8 mouse cellular contexts compared by ENCODE assay signal in genomic region chr7:79371321-79371879, GRCm38 (mm10). TPM values are rescaled to one million over a fixed set of nuclear protein-coding genes. Genes with fewer than 3 reads are reported as not detected.
DNase-seq lines count a peak whose midpoint lies in the region; ATAC-seq and TF ChIP-seq lines count a peak whose summit lies in the region.

No protein-coding gene starts in this region.

- H3K27me3 ChIP-seq in intestine, embryonic 16.5 days (replicated peaks; ENCODE audit: control insufficient read depth, insufficient read depth, low read length), result no peaks in the 10 kb centered on the region
- H3K27me3 ChIP-seq in liver, adult 2 months (ENCODE audit: control insufficient read depth, insufficient read depth, low read length), result no peaks in the 10 kb centered on the region
- H3K27me3 ChIP-seq in neural tube, embryonic 11.5 days (ENCODE audit: control insufficient read depth, insufficient read depth, low read length), result no peaks in the 10 kb centered on the region
- no peaks in the 10 kb centered on the region for H3K27me3 ChIP-seq in stomach, embryonic 16.5 days (ENCODE audit: control insufficient read depth, insufficient read depth, low read length)

- no peak overlapping the region for H3K4me2 ChIP-seq in intestine, embryonic 16.5 days (ENCODE audit: low read depth, low read length)
- H3K4me2 ChIP-seq in neural tube, embryonic 11.5 days (ENCODE audit: low read depth), result no peak overlapping the region
- no peak overlapping the region for H3K4me2 ChIP-seq in stomach, embryonic 16.5 days (ENCODE audit: low read depth, low read length)

- TF ChIP-seq CTCF in left cerebral cortex, adult 2 months (IDR thresholded peaks at IDR 0.05), result peak; percentile 93
- TF ChIP-seq CTCF in liver, adult 2 months (IDR thresholded peaks at IDR 0.05; ENCODE audit: low read depth, low read length), result peak; percentile 99

- no peak overlapping the region for H3K27ac ChIP-seq in left cerebral cortex, adult 2 months
- H3K27ac ChIP-seq in intestine, embryonic 16.5 days (ENCODE audit: low read length), result no peak overlapping the region
- no peak overlapping the region for H3K27ac ChIP-seq in liver, adult 2 months (replicated peaks; ENCODE audit: insufficient read depth, low read depth, low read length)
- no peak overlapping the region for H3K27ac ChIP-seq in neural tube, embryonic 11.5 days (ENCODE audit: low read depth, low read length)
- H3K27ac ChIP-seq in stomach, embryonic 16.5 days (ENCODE audit: low read length), result no peak overlapping the region

- peak; percentile 71 to 82 for DNase-seq in left cerebral cortex, adult 2 months (ENCODE audit: extremely low spot score in 1 of 2, low spot score in 2 of 2)
- no peak for DNase-seq in left cerebral cortex, adult 8-10 months (ENCODE audit: low spot score in 2 of 2)
- peak; percentile 39 for DNase-seq in cerebellum, adult 8-10 months
- DNase-seq in frontal cortex, postnatal 14 days (ENCODE audit: low spot score in 2 of 2), result peak; percentile 63 to 64
- peak; percentile 56 for DNase-seq in liver, adult 2 months (ENCODE audit: extremely low read depth, low read depth, low spot score)
- peak; percentile 76 for DNase-seq in neural tube, embryonic 11.5 days (ENCODE audit: low spot score)

- H3K4me3 ChIP-seq in left cerebral cortex, adult 2 months, result no peak overlapping the region
- no peak overlapping the region for H3K4me3 ChIP-seq in intestine, embryonic 16.5 days (ENCODE audit: low read length)
- H3K4me3 ChIP-seq in liver, adult 2 months (ENCODE audit: insufficient read depth, low read depth, low read length), result no peak overlapping the region
- no peak overlapping the region for H3K4me3 ChIP-seq in neural tube, embryonic 11.5 days (ENCODE audit: low read depth, low read length)
- no peak overlapping the region for H3K4me3 ChIP-seq in stomach, embryonic 16.5 days (replicated peaks; ENCODE audit: low read length)

- H3K79me2 ChIP-seq in liver, adult 2 months (ENCODE audit: control insufficient read depth, insufficient read depth, low read length), result no peaks in the 10 kb centered on the region

- ATAC-seq in intestine, embryonic 16.5 days, result peak; percentile 86
- peak; percentile 48 for ATAC-seq in neural tube, embryonic 11.5 days (ENCODE audit: insufficient read depth, low FRiP score, low TSS enrichment)
- ATAC-seq in stomach, embryonic 16.5 days (ENCODE audit: insufficient read depth, low FRiP score), result peak; percentile 77

- H3K36me3 ChIP-seq in intestine, embryonic 16.5 days (ENCODE audit: control insufficient read depth, insufficient read depth, low read length), result no peaks in the 10 kb centered on the region
- H3K36me3 ChIP-seq in liver, adult 2 months (ENCODE audit: control insufficient read depth, insufficient read depth, low read length), result no peaks in the 10 kb centered on the region
- H3K36me3 ChIP-seq in neural tube, embryonic 11.5 days (ENCODE audit: control insufficient read depth, insufficient read depth, low read length), result no peaks in the 10 kb centered on the region
- H3K36me3 ChIP-seq in stomach, embryonic 16.5 days (ENCODE audit: control insufficient read depth, insufficient read depth, low read length), result no peaks in the 10 kb centered on the region

- 39% methylated on average over 10 of the region's 10 CpGs for WGBS in intestine, embryonic 16.5 days
- WGBS in liver, adult 2 months, result 27% methylated on average over 10 of the region's 10 CpGs
- 38% methylated on average over 10 of the region's 10 CpGs for WGBS in neural tube, embryonic 11.5 days
- WGBS in stomach, embryonic 16.5 days, result 42% methylated on average over 10 of the region's 10 CpGs

- no peaks in the 10 kb centered on the region for H3K4me1 ChIP-seq in intestine, embryonic 16.5 days (ENCODE audit: control insufficient read depth, insufficient read depth, low read length)
- no peaks in the 10 kb centered on the region for H3K4me1 ChIP-seq in liver, adult 2 months (ENCODE audit: control insufficient read depth, insufficient read depth, low read length)
- H3K4me1 ChIP-seq in neural tube, embryonic 11.5 days (ENCODE audit: control insufficient read depth, insufficient read depth, low read length), result no peaks in the 10 kb centered on the region
- no peaks in the 10 kb centered on the region for H3K4me1 ChIP-seq in stomach, embryonic 16.5 days (ENCODE audit: control insufficient read depth, insufficient read depth, low read length)

- no peaks in the 10 kb centered on the region for H3K9me3 ChIP-seq in intestine, embryonic 16.5 days (ENCODE audit: control insufficient read depth, low read length)
- no peaks in the 10 kb centered on the region for H3K9me3 ChIP-seq in neural tube, embryonic 11.5 days (ENCODE audit: control insufficient read depth, low read length)
- no peaks in the 10 kb centered on the region for H3K9me3 ChIP-seq in stomach, embryonic 16.5 days (replicated peaks; ENCODE audit: control insufficient read depth, low read length)

- no peak for TF ChIP-seq POLR2A in liver, adult 2 months (IDR thresholded peaks at IDR 0.05; ENCODE audit: extremely low read depth, insufficient read depth, low read length)

- no peak overlapping the region for H3K9ac ChIP-seq in intestine, embryonic 16.5 days (ENCODE audit: low read depth, low read length)
- no peak overlapping the region for H3K9ac ChIP-seq in liver, adult 2 months (ENCODE audit: low read depth, low read length)
- H3K9ac ChIP-seq in neural tube, embryonic 11.5 days (ENCODE audit: low read length), result no peak overlapping the region
- no peak overlapping the region for H3K9ac ChIP-seq in stomach, embryonic 16.5 days (ENCODE audit: low read length)

- intact Hi-C loops in left cerebral cortex, adult 2 months (cut with DNase I), result loop anchor here (2.0 to 5.0 kb wide), 2 partner anchors 93 to 226 kb away; no protein-coding TSS in a partner anchor

RNA-seq across cellular contexts. Expression of gene Rlbp1, which starts 15.4 kb away (rescaled TPM):
- 10 to 100 TPM; 21.7 to 22.1 TPM for total RNA-seq in left cerebral cortex, adult 2 months (2021)
- 10 to 100 TPM; 21.9 to 25.6 (median 25.1) TPM for total RNA-seq in left cerebral cortex, adult 8-10 months (2022)
- 0.16 and 0.27 TPM in 2 replicates for polyA plus RNA-seq in intestine, embryonic 16.5 days (2015; fragmentation: Nextera tagmentation; extraction: Ambion mirVana)
- not detected in 2 replicates for total RNA-seq in liver, adult 2 months (2014; rRNA removed)
- not detected in 2 replicates for polyA plus RNA-seq in liver, adult 2 months (2012; rRNA removed)
- 0.50 and 1.1 TPM in 2 replicates for polyA plus RNA-seq in neural tube, embryonic 11.5 days (2014; fragmentation: Nextera tagmentation; extraction: Ambion mirVana)
- polyA plus RNA-seq in stomach, embryonic 16.5 days (2015; fragmentation: Nextera tagmentation; extraction: Ambion mirVana), result 0.44 and 0.75 TPM in 2 replicates

RNA-seq across cellular contexts. Expression of gene Fanci, which starts 20.3 kb away (rescaled TPM):
- total RNA-seq in left cerebral cortex, adult 2 months (2021), result 1 to 10 TPM in 1 of 2 experiments, under 1 TPM in 1; 0.56 to 1.4 TPM
- total RNA-seq in left cerebral cortex, adult 8-10 months (2022), result 1 to 10 TPM in 1 of 4 experiments, under 1 TPM in 3; 0.39 to 1.2 (median 0.69) TPM
- polyA plus RNA-seq in intestine, embryonic 16.5 days (2015; fragmentation: Nextera tagmentation; extraction: Ambion mirVana), result 6.4 and 7.1 TPM in 2 replicates
- total RNA-seq in liver, adult 2 months (2014; rRNA removed), result 0.18 and 0.94 TPM in 2 replicates
- 0.02 and 0.17 TPM in 2 replicates for polyA plus RNA-seq in liver, adult 2 months (2012; rRNA removed)
- 16.5 and 16.6 TPM in 2 replicates for polyA plus RNA-seq in neural tube, embryonic 11.5 days (2014; fragmentation: Nextera tagmentation; extraction: Ambion mirVana)
- polyA plus RNA-seq in stomach, embryonic 16.5 days (2015; fragmentation: Nextera tagmentation; extraction: Ambion mirVana), result 8.5 and 9.0 TPM in 2 replicates

Comparison
In these comparisons a context has a peak if more than half of its experiments do, and no peak if none do; other contexts are left out.
1. DNase-seq: peak in left cerebral cortex, adult 2 months (2 of 2), cerebellum, adult 8-10 months (single experiment), frontal cortex, postnatal 14 days (2 of 2), liver, adult 2 months (single experiment) and neural tube, embryonic 11.5 days (single experiment); none in left cerebral cortex, adult 8-10 months (0 of 2).
2. Peak in every context shown above with its lines, with median percentiles within 50 percentile points of each other: ATAC-seq.